Mouse (Mus musculus): ENCODE results near the gene Nfkbid. TPM values are rescaled to one million over a fixed set of nuclear protein-coding genes. Genes with fewer than 3 reads are reported as not detected.
A peak's percentile ranks its signal among the peaks of the same experiment; 100 is the strongest.

The Nfkbid gene
- total and polyA plus RNA-seq, 2 experiments from 2014 or later = 2.2 to 2.8 TPM

DNA sequence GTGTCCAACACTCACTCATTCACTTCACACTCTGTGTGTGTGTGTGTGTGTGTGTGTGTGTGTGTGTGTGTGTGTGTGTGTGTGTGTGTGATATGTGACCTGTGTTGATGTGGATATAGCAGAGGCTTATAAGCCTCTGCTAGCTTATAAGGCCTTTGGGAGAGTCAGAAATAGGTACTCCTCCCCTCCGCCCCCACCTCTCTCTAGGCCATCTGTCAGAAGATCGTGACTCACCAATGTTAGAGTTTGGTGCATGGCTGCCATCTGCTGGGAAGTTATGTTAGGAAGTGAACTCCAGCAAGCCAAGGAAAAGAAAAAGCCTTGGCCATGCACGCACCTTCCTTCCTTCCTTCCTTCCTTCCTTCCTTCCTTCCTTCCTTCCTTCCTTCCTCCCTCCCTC is 10.3 kb downstream of the Nfkbid start:
- Histone ChIP-seq H3K9ac (replicated peaks; ENCODE audit: low read length, poor library complexity, severe bottlenecking) (no peak overlapping the region), H3K4me2 (ENCODE audit: low read depth, low read length, poor library complexity, severe bottlenecking) (no peak overlapping the region), H3K4me3 (ENCODE audit: low read depth, low read length) (no peak overlapping the region), H3K27ac (ENCODE audit: low read depth, low read length) (no peak overlapping the region), H3K36me3 (ENCODE audit: insufficient read depth, low read length) (peaks cover 20% of the 10 kb centered on the region), H3K27me3 (ENCODE audit: insufficient read depth, low read length) (no peaks in the 10 kb centered on the region), H3K4me1 (ENCODE audit: insufficient read depth, low read length) (no peaks in the 10 kb centered on the region), H3K9me3 (ENCODE audit: low read length) (no peaks in the 10 kb centered on the region)
- 6% methylated on average over 3 of the region's 3 CpGs for WGBS
- DNase-seq (ENCODE audit: low spot score) (peak; percentile 93), ATAC-seq (ENCODE audit: low FRiP score) (peak; percentile 82; the same call in 1 of the 2 replicates)
- TF ChIP-seq CTCF (IDR thresholded peaks at IDR 0.05) = peak; percentile 83

DNA sequence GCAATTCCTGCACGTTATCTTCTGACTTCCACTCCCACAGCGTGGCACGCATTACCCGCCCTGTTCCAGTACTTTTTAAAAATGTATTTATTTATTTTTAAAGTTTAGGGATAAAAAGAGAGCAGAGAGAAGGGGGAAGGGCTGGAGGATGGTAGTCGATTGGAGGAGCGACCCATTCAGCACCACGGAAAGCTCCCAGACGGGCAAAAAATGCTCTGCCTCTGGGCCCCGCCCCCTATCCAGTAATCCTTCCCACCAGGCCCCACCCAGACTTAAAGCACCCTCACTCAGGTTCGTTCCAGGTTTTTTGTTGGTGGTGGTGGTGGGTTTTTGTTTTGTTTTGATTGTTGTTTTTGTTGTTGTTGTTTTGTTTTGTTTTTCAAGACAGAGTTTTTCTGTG is 12.7 kb downstream of the Nfkbid start:
- ATAC-seq (ENCODE audit: low FRiP score) = no peak
- Histone ChIP-seq H3K27me3 (ENCODE audit: insufficient read depth, low read length) (no peaks in the 10 kb centered on the region), H3K36me3 (ENCODE audit: insufficient read depth, low read length) (peaks cover 26% of the 10 kb centered on the region)

DNA sequence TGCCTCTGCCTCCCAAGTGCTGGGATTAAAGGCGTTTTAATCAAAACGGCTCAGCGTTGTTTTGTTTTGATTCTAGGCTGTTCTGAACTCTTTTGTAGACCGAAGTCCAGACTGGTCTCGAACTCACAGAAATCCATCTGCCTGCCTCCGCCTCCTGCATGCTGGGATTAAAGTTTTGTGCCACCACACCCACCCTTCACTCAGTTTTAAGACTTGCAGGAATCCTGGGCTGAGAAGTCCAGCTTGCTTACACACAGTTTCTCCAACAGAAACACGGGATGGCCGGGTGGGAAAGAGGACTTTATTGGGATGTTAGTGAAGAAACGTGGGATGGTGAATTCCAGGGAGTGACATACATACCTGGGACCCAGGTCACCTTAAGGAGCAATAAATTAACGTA is 13.2 kb downstream of the Nfkbid start:
- ATAC-seq (ENCODE audit: low FRiP score) = no peak
- H3K27me3 ChIP-seq (ENCODE audit: insufficient read depth, low read length) = no peaks in the 10 kb centered on the region
- no peak overlapping the region for H3K4me3 ChIP-seq (ENCODE audit: low read depth, low read length)
- no peak overlapping the region for H3K4me2 ChIP-seq (ENCODE audit: low read depth, low read length, poor library complexity, severe bottlenecking)
- no peaks in the 10 kb centered on the region for H3K9me3 ChIP-seq (ENCODE audit: low read length)
- no peak for TF ChIP-seq CTCF (IDR thresholded peaks at IDR 0.05)
- no peak overlapping the region for H3K27ac ChIP-seq (ENCODE audit: low read depth, low read length)
- H3K9ac ChIP-seq (replicated peaks; ENCODE audit: low read length, poor library complexity, severe bottlenecking) = no peak overlapping the region
- H3K36me3 ChIP-seq (ENCODE audit: insufficient read depth, low read length) = peaks cover 28% of the 10 kb centered on the region
- H3K4me1 ChIP-seq (ENCODE audit: insufficient read depth, low read length) = no peaks in the 10 kb centered on the region
- DNase-seq (ENCODE audit: low spot score) = no peak
- WGBS = 74% methylated on average over 10 of the region's 10 CpGs

More for the DNA sequence above, 12.7 kb downstream of the Nfkbid start:
- TF ChIP-seq CTCF (IDR thresholded peaks at IDR 0.05) = no peak
- H3K4me2 ChIP-seq (ENCODE audit: low read depth, low read length, poor library complexity, severe bottlenecking) = no peak overlapping the region
- no peak overlapping the region for H3K4me3 ChIP-seq (ENCODE audit: low read depth, low read length)
- no peak overlapping the region for H3K27ac ChIP-seq (ENCODE audit: low read depth, low read length)
- WGBS = 10% methylated on average over 10 of the region's 10 CpGs
- no peaks in the 10 kb centered on the region for H3K9me3 ChIP-seq (ENCODE audit: low read length)
- no peak overlapping the region for H3K9ac ChIP-seq (replicated peaks; ENCODE audit: low read length, poor library complexity, severe bottlenecking)
- DNase-seq (ENCODE audit: low spot score) = no peak
- no peaks in the 10 kb centered on the region for H3K4me1 ChIP-seq (ENCODE audit: insufficient read depth, low read length)

DNA sequence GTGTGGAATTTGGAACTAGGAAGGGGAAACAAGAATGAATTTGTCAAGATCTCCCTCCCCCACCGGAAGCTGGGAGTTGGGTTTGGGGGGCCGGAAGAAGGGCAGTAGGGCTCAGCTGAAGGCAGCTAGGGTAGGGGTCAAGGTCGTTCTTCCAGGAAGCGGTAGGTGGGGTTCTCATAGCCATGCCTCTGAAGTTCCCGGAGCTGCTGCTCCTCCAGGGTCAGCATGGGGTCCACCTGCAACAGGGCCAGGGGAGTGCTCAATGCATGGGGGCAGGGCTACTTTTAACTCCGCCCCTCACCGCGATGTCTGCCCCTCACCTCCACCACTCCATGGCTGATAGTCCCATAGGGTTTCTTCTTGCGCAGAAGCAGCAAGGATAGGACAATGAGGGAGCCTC is 13.6 kb downstream of the Nfkbid start:
- Histone ChIP-seq H3K27me3 (ENCODE audit: insufficient read depth, low read length) (no peaks in the 10 kb centered on the region), H3K27ac (ENCODE audit: low read depth, low read length) (no peak overlapping the region), H3K4me2 (ENCODE audit: low read depth, low read length, poor library complexity, severe bottlenecking) (no peak overlapping the region), H3K4me1 (ENCODE audit: insufficient read depth, low read length) (no peaks in the 10 kb centered on the region), H3K9me3 (ENCODE audit: low read length) (no peaks in the 10 kb centered on the region), H3K4me3 (ENCODE audit: low read depth, low read length) (no peak overlapping the region), H3K9ac (replicated peaks; ENCODE audit: low read length, poor library complexity, severe bottlenecking) (no peak overlapping the region), H3K36me3 (ENCODE audit: insufficient read depth, low read length) (peaks cover 33% of the 10 kb centered on the region)
- ATAC-seq (ENCODE audit: low FRiP score) (no peak), DNase-seq (ENCODE audit: low spot score) (no peak)
- 57% methylated on average over 9 of the region's 9 CpGs for WGBS
- TF ChIP-seq CTCF (IDR thresholded peaks at IDR 0.05) = no peak

DNA sequence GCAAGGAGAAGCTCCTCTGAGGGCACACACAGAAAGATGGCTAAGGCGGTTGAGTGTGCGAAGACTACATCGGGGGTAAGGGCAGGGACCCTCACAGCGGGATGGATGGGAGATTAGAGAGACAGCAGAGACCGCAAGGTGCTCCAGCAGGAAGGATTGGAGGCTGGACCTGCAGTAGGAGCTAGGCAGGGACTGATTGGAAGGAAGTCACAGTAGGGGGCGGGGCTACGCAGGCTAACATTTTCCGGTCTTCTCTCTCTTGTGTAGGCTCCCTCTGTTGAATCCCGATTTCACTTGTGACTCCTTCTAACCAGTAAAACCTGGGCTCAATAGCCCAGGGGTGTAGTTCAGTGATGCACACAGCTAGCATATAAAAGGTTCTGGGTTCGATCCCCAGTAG is 15.3 kb downstream of the Nfkbid start:
- peaks cover 40% of the 10 kb centered on the region for H3K36me3 ChIP-seq (ENCODE audit: insufficient read depth, low read length)
- H3K27ac ChIP-seq (ENCODE audit: low read depth, low read length) = no peak overlapping the region
- H3K27me3 ChIP-seq (ENCODE audit: insufficient read depth, low read length) = no peaks in the 10 kb centered on the region
- H3K9me3 ChIP-seq (ENCODE audit: low read length) = no peaks in the 10 kb centered on the region
- no peaks in the 10 kb centered on the region for H3K4me1 ChIP-seq (ENCODE audit: insufficient read depth, low read length)
- no peak overlapping the region for H3K4me2 ChIP-seq (ENCODE audit: low read depth, low read length, poor library complexity, severe bottlenecking)
- WGBS = 25% methylated on average over 10 of the region's 10 CpGs
- no peak for ATAC-seq (ENCODE audit: low FRiP score)
- no peak for TF ChIP-seq CTCF (IDR thresholded peaks at IDR 0.05)
- no peak overlapping the region for H3K4me3 ChIP-seq (ENCODE audit: low read depth, low read length)
- no peak overlapping the region for H3K9ac ChIP-seq (replicated peaks; ENCODE audit: low read length, poor library complexity, severe bottlenecking)
- no peak for DNase-seq (ENCODE audit: low spot score)

DNA sequence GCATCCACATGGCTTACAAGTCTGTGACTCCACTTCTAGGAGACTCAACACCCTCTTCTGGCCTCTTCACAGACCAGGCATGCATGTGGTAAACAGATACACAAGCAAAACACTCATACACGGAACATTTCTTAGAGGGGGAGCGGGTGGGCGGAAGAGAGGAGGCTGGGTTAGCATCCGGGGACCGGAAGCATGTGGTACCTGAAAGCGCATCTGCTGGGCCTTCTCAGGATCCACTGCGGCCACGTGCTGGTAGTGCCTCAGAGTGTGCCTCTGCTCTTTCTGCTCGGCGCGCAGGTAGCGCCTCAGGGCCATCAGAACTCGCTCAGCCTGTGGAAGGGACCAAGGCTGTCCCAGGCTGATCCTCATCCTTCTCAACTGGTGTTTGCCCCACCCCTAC is 18.2 kb downstream of the Nfkbid start:
- no peak for ATAC-seq (ENCODE audit: low FRiP score)
- WGBS = 81% methylated on average over 13 of the region's 13 CpGs
- Histone ChIP-seq H3K4me1 (ENCODE audit: insufficient read depth, low read length) (no peaks in the 10 kb centered on the region; the same call in 1 of the 2 replicates), H3K9me3 (ENCODE audit: low read length) (no peaks in the 10 kb centered on the region), H3K9ac (replicated peaks; ENCODE audit: low read length, poor library complexity, severe bottlenecking) (no peak overlapping the region), H3K4me2 (ENCODE audit: low read depth, low read length, poor library complexity, severe bottlenecking) (no peak overlapping the region), H3K4me3 (ENCODE audit: low read depth, low read length) (no peak overlapping the region), H3K36me3 (ENCODE audit: insufficient read depth, low read length) (peaks cover 48% of the 10 kb centered on the region), H3K27me3 (ENCODE audit: insufficient read depth, low read length) (no peaks in the 10 kb centered on the region), H3K27ac (ENCODE audit: low read depth, low read length) (no peak overlapping the region)
- no peak for TF ChIP-seq CTCF (IDR thresholded peaks at IDR 0.05)
- no peak for DNase-seq (ENCODE audit: low spot score)

Data from midbrain, postnatal 0 days (tissue).